Mouse (Mus musculus) kidney, adult 2 months (tissue): ENCODE data around the gene Nfib. TPM values are rescaled to one million over a fixed set of nuclear protein-coding genes. Genes with fewer than 3 reads are reported as not detected.

Source experiments
- DNase-seq: peaks from one replicate; pipeline ENCODE4 v3.0.0; 2021
- H3K27ac ChIP-seq: fragments of 200-500 bp; 2 replicates; pipeline ENCODE4 v1.5.1; 2012; ENCODE audit warnings: low read depth, low read length, control low read depth, inconsistent platforms; ENCODE audit not compliant: insufficient read depth
- H3K27me3 ChIP-seq: fragments of 200-500 bp; replicated peaks from 2 replicates; pipeline ENCODE4 v1.6.1; 2012; ENCODE audit warnings: mild to moderate bottlenecking, moderate library complexity, low read length, inconsistent platforms; ENCODE audit not compliant: control insufficient read depth, insufficient read depth
- H3K36me3 ChIP-seq: fragments of 200-500 bp; 2 replicates; pipeline ENCODE4 v1.6.1; 2012; ENCODE audit warnings: mild to moderate bottlenecking, moderate library complexity, low read length, inconsistent platforms; ENCODE audit not compliant: control insufficient read depth, insufficient read depth
- H3K4me1 ChIP-seq: fragments of 200-500 bp; 2 replicates; pipeline ENCODE4 v1.6.1; 2011; ENCODE audit warnings: low read length; ENCODE audit not compliant: control insufficient read depth, insufficient read depth
- H3K4me3 ChIP-seq: fragments of 200-500 bp; 2 replicates; pipeline ENCODE4 v1.5.1; 2011; ENCODE audit warnings: mild to moderate bottlenecking, low read depth, low read length, control low read depth; ENCODE audit not compliant: insufficient read depth
- CTCF ChIP-seq: fragments of 200-500 bp; conservative IDR thresholded peaks from 2 replicates; pipeline ENCODE4 v1.5.1; 2011; ENCODE audit warnings: low read depth, mild to moderate bottlenecking, control low read depth, low read length, moderate library complexity, mixed read lengths; ENCODE audit not compliant: insufficient read depth, insufficient read length
- POLR2A ChIP-seq: fragments of 200-500 bp; IDR thresholded peaks from one replicate; pipeline ENCODE4 v1.6.1; 2011; ENCODE audit warnings: low read depth, low read length, control low read depth
- WGBS: fragments of 180-500 bp; shearing (Covaris S2); methylation state at CpG from one replicate; pipeline ENCODE4 v1.1.7; 2018; 5-methylcytosine and 5-hydroxymethylcytosine counted together
- polyA plus RNA-seq: library from polyadenylated mRNA; depleted of rRNA; stranded (reverse); fragments of >200 nt; gene quantifications from 2 replicates; pipeline ENCODE4 v1.2.3, GENCODE M21; 2012

Gene Nfib
- polyA plus RNA-seq, 1 experiment = 17.6 TPM

GRCm38 (mm10) chr4:82506081-82506730 is 199.3 kb downstream of the Nfib start:
- WGBS = 1% methylated on average over 67 of the region's 81 CpGs
- no peaks in the 10 kb centered on the region for H3K27me3 ChIP-seq
- H3K27ac ChIP-seq = peak overlapping the region; percentile 89
- peak overlapping the region; percentile 86 for H3K4me3 ChIP-seq
- TF ChIP-seq CTCF (no peak), POLR2A (no peak)
- DNase-seq = peak; percentile 95
- no peaks in the 10 kb centered on the region for H3K36me3 ChIP-seq
- peaks cover 16% of the 10 kb centered on the region; the same call in 1 of the 2 replicates for H3K4me1 ChIP-seq

GRCm38 (mm10) chr4:82505121-82506031 is 200.2 kb downstream of the Nfib start:
- peak; percentile 90 for DNase-seq
- peaks cover 13% of the 10 kb centered on the region; the same call in 1 of the 2 replicates for H3K4me1 ChIP-seq
- 1% methylated on average over 49 of the region's 72 CpGs for WGBS
- no peaks in the 10 kb centered on the region for H3K36me3 ChIP-seq
- peak overlapping the region; percentile 99 for H3K27ac ChIP-seq
- H3K27me3 ChIP-seq = no peaks in the 10 kb centered on the region
- TF ChIP-seq CTCF = no peak
- TF ChIP-seq POLR2A = no peak
- H3K4me3 ChIP-seq = peak overlapping the region; percentile 86

- peak; percentile 60 for DNase-seq
- H3K4me3 ChIP-seq = peak overlapping the region; percentile 86
- TF ChIP-seq POLR2A (no peak), CTCF (no peak)
- peaks cover 21% of the 10 kb centered on the region for H3K4me1 ChIP-seq
- no peaks in the 10 kb centered on the region for H3K27me3 ChIP-seq
- no peaks in the 10 kb centered on the region for H3K36me3 ChIP-seq
- WGBS = under 1% methylated on average over 62 of the region's 62 CpGs
- peak overlapping the region; percentile 92 for H3K27ac ChIP-seq
Observed at GRCm38 (mm10) chr4:82504284-82505120, 201.0 kb downstream of the Nfib start.

DNA sequence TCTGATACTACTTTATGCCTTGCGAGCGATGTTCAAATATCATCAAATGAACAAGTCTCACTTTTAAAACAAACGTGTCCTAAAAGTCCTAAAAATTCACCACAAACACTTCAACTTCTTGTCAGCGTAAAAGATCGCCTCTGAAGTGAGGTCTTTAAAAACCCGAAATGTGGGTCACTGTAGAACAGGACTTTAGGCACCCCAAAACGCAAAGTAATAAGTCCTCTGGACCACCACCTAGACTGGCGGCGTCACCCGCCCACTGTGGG is 201.6 kb downstream of the Nfib start:
- peak overlapping the region; percentile 86 for H3K4me3 ChIP-seq
- DNase-seq = no peak
- H3K27me3 ChIP-seq = no peaks in the 10 kb centered on the region
- H3K4me1 ChIP-seq = peaks cover 21% of the 10 kb centered on the region
- TF ChIP-seq CTCF (no peak), POLR2A (no peak)
- H3K36me3 ChIP-seq = no peaks in the 10 kb centered on the region
- WGBS = 4% methylated on average over 10 of the region's 10 CpGs
- peak overlapping the region; percentile 92 for H3K27ac ChIP-seq

- H3K27me3 ChIP-seq = no peaks in the 10 kb centered on the region
- TF ChIP-seq CTCF (no peak), POLR2A (no peak)
Observed at GRCm38 (mm10) chr4:82503274-82504014, 202.1 kb downstream of the Nfib start.

DNA sequence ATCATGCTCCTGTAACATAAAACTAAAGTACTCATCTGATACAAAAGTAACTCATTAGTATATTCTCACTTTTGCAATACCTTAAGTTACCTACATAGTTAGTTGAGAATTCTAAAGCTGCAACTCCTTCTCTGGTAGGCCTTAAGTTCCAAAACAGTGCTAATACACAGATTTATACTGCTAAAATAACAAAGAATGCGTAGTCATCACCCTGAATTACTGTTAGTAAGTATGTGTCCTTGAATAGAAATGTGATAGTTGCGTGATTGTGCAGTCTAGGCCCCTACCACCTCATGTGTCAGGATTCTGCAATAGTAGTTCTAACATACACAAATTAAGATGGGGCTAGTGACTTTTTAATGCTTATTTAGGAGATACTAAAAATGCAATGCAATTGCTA is 202.9 kb downstream of the Nfib start:
- no peak for TF ChIP-seq POLR2A
- TF ChIP-seq CTCF = no peak
- WGBS = 68% methylated on average over 2 of the region's 2 CpGs
- no peaks in the 10 kb centered on the region for H3K36me3 ChIP-seq
- DNase-seq = no peak
- no peak overlapping the region for H3K27ac ChIP-seq
- no peaks in the 10 kb centered on the region for H3K27me3 ChIP-seq
- H3K4me3 ChIP-seq = no peak overlapping the region
- peaks cover 12% of the 10 kb centered on the region for H3K4me1 ChIP-seq

More at GRCm38 (mm10) chr4:82503274-82504014, 202.1 kb downstream of the Nfib start:
- peak; percentile 29 for DNase-seq
- peaks cover 21% of the 10 kb centered on the region for H3K4me1 ChIP-seq
- peak overlapping the region; percentile 86 for H3K4me3 ChIP-seq
- no peaks in the 10 kb centered on the region for H3K36me3 ChIP-seq
- 27% methylated on average over 8 of the region's 8 CpGs for WGBS
- H3K27ac ChIP-seq = no peak overlapping the region
